Mouse (Mus musculus) spleen, adult 18-20 months (tissue): ENCODE measurements at regions not wholly inside any gene's neighbourhood (a gene's known extent, or its start where the extent isn't known, plus 50 kb on each side); places are given as distances from the start of the nearest gene placed in this dataset.

Experiments
- DNase-seq, 2 experiments: peaks; one replicate each; pipeline ENCODE4 v3.0.0; 2022; ENCODE audit warnings: mixed read lengths in 2 of 2

DNA sequence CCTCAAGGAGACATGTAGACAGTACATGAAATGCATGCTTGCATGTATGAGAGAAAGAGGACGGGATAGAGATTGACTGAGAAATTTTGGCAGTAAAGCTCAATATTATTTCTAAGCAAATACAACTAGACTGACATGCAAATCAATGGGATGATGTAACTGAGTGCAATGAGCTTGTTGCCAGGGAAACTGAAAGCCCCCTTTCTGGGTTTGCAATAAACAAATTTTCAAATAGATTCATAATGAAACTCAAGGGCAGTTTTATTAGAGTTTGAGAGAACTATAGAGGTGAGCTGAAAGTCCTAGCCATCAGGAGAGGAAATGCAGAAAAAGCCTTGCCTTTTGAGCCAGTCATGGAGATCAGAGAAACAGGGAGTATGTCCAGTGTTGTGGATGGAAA lies 460.2 kb downstream of the Arl4a start:
- DNase-seq = no peak

DNA sequence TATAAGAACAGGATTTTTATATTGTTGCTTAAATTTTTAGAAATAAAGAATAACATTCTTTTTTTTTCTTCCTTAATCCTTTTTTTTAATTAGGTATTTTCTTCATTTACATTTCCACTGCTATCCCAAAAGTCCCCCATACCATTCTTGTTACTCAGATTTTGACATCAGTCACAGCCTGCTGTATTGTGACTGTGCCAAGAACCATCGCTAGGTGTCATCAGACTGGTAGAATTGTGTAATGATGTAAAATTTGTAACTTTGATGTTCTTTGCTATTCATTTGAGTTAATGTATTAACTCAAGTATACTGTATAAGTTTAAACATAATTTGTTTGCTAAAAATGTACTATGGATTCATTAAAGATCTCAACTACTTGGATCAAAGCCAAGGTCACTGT lies 465.0 kb downstream of the Arl4a start:
- no peak for DNase-seq

DNA sequence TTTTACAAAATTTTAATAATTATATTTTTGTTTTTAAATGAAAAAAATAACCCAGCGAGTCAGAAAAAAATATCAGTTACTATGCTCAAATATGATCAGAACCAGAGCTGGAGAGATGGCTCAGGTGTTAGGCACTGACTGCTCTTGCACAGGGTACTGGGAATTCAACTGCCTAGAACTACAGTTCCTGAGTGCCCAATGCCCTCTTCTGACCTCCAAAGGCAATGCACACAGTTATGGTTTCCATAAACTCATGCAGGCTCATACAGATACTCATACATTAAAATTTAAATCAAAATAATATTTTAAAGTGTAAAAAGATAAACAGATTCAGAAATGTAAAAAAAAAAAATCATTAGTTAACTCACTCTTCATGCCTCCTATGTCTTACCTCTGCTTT lies 465.7 kb downstream of the Arl4a start:
- no peak for DNase-seq

DNA sequence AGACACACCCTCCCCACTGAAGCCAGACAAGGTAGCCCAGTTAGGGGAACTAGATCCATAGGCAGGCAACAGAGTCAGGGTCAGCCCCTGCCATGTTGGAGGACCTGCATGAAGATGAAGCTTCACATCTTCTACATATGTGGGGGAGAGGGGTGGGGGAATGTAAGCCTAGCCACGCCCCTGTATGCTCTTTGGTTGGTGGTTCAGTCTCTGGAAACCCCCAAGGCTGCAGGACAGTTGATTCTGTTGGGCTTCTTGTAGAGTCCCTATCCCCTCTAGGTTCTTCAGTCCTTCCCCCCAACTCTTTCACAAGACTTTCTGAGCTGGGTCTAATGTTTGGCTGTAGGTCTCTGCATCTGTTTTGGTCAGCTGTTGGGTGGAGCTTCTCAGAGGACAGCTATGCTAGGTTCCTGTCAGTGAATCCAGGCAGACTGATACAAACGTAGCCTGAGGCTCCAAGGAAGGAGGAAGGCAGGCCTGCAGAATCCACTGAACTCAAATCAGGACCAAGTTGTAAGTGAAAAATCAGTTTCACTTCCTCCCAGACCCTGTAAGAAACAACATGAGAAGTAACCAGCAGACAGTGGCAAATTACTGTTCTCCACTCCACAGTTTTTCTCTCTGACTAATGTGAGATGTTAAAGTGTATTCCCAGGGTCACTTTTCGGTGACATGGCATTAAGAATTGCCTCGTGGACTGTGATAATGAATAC lies 476.9 kb downstream of the Arl4a start:
- no peak for DNase-seq

- DNase-seq = no peak
These were observed 479.3 kb downstream of the Arl4a start for GRCm38 (mm10) chr12:39558491-39558890.

DNA sequence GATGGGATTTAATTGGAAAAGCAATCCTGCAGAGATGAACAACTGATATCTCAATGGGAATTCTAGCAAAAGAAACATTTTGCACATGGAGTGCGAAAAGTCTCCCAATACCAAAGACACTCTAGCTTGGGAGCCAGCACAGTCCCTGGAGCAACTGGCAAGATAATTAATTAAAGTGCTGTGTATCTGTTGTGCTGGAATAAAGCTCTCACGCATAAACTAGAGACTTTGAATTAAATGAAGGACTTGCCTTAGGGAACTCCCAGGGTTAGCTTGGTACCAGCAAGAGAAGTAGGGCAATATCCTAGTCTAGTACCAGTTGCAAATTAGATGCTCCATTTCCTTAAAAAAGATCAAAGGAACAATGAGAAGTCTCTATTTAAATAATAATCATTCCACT lies 501.5 kb downstream of the Arl4a start:
- no peak for DNase-seq

GRCm38 (mm10) chr12:39528121-39528520 lies 509.7 kb downstream of the Arl4a start:
- DNase-seq = no peak

DNA sequence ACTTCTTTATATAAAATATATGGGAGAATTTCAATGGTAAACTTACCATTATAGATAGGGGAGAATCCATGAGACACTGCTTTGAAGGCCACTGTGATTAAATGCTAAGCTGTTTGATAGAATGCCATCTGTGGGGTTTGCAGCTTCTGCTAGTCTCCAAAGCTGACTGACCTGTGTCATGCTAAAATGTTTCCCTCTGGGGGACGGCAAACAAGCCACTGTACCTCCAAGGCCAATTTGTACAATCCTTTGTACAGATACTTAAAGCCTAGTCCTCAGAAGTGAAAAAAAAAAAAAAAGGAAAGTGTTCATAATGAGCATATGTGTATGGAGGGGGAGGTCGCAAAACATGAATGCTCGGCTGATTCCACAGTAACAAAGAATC lies 510.6 kb downstream of the Arl4a start:
- DNase-seq = no peak

DNA sequence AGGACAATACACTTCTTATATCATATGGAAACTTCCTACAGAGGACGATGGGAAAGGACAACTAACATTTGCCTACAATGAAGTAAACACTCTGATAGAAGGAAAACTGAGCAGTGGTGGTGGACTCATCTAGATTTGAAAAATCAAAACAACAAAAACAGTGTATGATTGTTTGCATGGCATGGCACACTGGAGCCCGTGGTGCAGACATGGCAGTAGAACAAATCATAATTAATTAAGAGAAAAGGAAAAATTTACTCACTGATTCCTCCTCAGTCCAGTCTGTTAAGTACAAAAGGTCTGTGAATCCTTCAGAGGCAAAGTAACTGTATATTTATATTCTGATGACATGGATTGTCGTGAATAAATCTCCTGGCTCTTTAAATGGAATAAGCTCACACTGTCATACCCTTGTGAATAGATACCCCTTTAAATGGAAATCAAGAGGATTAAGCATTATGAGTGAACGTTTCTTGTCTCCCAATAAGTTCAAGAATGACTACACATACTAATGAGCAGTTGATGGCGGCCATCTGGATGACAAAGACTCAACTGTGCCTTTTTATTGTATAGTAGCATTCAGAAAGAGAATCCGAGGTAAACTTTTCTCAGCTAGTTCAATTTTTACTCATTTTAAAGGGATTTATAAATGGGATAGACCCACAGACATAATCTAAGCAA lies 511.1 kb downstream of the Arl4a start:
- no peak for DNase-seq

GRCm38 (mm10) chr12:39515690-39516089 lies 522.1 kb downstream of the Arl4a start:
- DNase-seq = no peak

DNA sequence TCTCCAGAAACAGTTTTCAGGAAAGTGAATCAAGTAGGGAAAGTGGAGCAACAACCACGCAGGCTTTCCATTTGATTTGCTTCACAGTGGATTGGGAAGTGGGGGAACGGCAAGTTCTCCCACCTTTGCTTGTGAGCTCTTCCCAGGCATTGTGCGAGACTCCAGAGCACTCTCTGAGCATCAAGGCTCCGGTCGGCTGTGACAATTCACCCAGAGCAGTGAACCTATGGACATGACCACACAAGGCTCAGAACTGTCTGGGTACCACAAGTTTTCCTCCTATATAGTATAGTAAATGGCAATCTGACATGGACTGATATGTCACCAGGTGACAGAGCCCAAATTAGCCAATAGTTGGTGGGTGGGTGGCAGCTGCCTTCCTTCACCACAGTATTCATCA lies 527.0 kb downstream of the Arl4a start:
- DNase-seq = no peak

DNA sequence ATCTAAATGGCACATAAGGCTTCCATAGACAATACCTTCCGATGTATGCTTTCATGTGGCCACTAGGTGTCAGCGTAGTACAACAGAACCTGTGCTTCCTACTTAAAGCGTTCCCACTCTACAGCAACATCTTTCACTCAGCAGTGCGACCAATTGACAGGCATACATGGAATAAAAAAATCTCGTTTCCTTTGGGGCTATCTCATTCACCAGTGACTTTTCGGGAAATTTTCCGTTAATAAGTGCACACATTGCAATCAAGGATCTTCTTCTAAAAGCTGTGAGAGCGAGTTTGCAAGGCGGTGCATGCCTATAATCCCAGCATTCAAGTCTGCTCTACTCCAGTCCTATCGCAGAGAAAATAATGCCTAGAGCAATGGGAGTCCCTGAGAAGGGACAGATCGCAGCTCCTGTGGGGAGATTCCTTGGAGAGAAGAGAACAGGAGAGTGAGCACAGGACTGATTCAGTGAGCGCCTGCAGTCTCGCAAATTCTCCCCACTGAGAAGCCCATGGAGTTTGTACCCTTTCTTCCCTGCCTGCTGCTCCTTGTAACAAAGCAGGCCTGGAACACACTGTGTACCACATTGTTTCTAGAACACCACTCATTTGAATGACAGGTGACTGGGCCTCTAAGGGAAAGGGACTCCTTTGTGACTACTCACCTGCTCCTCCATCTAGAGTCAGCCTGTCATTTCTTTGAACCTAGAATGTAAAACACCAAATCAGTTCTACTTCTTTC lies 527.6 kb downstream of the Arl4a start:
- peak in 1 of 2 experiments; percentile 41 for DNase-seq

GRCm38 (mm10) chr12:39496203-39496602 lies 541.6 kb downstream of the Arl4a start:
- DNase-seq = peak in 1 of 2 experiments; percentile 9

DNA sequence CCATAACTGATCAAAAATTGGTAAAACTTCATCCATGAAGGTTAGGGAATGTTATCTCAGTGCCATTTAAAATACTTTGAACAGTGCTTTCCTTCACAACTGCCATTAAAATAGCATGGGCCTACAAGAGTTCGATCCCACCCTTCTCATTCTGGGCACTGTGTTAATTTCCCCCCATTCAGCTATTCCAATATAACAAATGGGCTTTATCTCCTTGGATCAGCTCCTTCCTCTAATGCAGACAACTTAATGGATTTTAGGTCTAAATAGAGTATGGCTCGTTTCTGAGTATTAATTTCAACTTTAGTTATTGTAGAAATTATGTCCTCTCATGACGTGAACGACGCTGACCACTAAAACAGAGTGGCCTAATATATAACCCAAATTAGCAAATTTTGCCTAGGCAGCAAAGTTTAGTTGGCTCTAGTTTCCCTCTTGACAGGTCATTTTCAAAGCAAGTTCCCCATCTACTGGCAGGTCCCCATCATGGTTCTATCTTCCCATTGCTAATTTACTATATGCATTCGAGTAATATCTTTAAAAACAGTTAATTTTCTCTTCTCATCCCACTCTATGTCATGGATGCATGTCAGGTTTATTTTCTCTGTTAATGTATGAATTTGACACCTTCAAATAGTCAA lies 544.1 kb downstream of the Arl4a start:
- DNase-seq = no peak

DNA sequence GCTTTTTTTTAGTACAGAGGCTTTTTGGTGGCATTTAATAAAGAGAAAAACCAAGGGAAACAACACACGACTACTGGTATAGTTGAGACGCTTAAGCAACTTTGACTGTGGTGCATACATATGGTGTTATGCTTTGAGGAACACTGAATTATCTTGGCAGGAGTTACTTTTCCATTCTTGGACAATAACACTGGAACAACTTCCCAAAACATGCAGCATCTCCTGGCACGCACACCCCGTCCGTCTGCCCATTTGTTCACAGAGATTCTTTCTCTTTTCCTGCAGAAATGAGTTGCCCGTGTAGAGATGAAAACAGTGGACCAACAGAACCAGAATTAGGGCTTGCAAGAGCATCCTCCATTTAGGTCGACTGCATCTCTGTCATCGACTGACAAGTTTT lies 544.7 kb downstream of the Arl4a start:
- DNase-seq = no peak

- DNase-seq = no peak
These were observed 564.8 kb downstream of the Arl4a start for GRCm38 (mm10) chr12:39472984-39473383.
